Mouse (Mus musculus) naive thymus-derived CD4-positive, alpha-beta T cell, adult 2 months (primary cell): ENCODE data around the gene Gm47791.

Source experiments
- DNase-seq: peaks from one replicate; pipeline ENCODE4 v3.0.0-alpha.2; 2011; ENCODE audit warnings: low read depth

Gene Gm47791

DNA sequence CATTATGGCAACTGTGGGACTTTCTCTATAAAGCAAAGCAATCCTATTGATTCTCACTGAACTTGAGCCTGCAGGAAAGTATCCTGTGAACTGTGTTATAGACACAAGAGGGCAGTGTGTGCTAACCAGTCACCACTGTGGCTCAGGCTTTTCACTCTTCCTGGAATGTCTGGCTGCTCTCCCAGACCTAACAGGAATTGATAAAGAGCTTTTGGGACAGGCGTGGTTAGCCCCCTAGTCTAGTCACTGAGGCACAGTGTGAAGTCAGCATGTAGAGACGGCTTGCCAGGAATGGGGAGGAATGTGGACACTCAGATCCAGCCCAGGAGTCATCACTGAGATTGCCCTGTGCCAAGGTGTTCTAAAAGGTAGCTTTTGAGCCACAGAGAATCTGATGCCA, 16.4 kb upstream of the Gm47791 start:
- DNase-seq: peak; percentile 71

DNA sequence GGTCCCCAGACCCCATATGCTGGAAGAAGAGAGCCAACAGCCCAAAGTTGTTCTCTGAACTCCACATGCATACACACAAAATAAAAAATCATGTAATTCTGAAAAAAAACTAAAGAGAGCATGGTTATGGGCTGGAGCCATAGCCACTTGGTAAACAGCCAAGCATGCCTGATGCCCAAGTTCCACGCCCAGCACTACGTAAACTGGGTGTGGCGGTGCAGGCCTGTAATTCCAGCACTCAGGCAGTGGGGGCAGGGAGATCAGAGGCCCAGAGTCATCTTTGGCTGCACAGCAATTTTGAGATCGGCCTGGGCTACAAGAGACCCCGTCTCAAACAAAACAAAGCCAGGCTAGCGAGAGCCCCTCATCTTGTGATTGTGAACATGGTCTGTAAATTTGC, 14.5 kb upstream of the Gm47791 start:
- DNase-seq: no peak

DNA sequence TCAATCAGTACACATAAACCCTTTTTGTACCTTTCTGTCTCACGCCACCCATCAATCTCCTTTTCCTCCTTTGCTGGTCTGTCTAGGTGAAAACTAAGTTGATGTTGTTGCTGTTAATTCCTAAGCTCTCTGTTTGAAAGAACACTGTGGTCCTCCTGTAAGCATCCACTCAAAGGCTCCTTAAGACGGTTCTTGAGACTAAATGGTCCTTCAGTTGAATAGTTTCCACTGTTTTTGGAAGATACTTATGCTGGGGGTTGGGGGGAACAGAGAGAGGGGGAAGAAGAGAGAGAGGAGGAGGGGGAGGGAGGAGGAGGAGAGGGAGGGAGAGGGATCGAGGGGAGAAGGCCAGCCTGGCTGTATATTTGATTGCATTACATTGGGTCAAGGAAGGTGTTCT, 12.5 kb upstream of the Gm47791 start:
- no peak for DNase-seq

DNA sequence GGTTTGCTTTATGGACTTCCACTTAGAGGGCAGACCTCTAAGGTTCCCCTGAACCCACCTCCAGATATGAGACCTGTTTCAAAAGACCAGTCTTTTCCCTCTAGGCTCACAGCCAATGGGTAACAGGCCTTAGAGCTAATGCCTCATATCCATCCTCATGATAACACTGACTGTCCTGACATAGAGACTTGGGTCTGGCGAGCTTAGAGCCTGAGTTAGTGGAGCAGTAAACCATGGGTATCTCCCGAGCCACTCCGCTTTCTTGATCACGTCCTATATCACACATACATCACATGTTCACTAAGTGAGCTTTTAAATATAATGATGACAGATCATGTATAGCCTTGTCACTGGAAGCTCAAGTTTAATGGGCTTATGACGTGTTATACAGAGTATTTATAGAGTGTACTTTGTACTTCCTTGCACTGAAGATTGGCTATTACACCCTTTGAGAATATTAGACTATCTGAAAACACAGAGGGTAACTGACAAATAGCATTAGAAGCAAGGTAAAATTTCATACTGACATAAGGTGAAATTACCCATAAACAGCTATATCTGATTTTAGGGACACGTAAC, 8.4 kb upstream of the Gm47791 start:
- DNase-seq: no peak

DNA sequence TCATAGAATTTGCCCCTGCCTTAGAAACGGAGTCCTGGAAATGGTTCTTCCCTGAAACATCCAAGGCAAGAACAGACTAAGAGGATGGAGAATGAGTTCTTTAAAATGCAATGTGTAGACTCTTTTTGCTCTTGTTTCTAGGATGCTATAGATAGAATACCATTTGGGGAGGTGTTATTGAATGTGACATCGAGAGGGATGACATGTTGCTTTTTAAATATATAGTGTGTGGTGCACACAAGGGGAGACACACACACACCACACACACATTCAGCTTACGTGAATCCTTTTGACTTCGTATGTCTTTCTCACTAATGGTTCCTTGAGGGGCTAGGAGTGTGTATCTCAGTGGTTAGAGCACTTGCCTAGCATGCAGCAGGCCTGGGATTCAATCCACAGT, 4.2 kb upstream of the Gm47791 start:
- DNase-seq: no peak

DNA sequence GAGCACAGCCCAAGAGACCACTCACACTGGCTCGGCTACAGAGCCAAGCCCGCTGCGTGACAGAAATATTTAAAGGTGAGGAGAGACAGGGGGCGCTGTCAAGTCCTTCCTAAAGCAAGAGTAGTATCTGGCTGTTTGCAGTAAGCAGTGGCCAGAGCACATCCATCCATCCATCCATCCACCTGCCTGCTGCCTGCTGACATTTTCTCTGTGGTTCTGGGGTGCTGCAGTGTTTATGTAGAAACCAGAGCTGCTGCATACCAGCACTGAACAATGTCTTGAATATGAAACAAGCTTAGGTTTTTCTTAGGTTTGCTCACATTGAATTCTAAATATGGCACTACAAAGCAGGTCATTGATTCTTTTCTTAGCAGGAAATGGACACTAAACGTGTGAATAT, 2.2 kb upstream of the Gm47791 start:
- no peak for DNase-seq

DNA sequence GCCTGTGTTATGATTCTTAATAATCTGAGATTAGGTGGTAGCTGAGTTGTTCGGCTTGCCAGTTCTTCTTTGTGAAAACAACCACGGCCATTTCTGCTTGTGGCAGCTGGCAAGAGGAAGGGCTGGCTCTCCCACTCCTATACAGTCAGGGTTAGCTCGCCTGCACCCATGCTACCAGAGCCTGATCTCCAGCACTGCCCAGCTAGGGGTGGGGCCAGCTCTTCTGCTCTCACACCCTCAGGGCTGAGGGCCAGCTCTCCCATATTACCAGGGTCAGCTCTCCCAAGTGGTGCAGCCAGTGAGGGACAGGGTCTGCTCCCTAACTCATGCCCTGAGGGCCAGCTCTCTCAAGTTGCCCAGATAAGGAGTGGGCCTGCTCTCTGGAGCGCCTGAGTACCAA, 1.4 kb upstream of the Gm47791 start:
- no peak for DNase-seq

DNA sequence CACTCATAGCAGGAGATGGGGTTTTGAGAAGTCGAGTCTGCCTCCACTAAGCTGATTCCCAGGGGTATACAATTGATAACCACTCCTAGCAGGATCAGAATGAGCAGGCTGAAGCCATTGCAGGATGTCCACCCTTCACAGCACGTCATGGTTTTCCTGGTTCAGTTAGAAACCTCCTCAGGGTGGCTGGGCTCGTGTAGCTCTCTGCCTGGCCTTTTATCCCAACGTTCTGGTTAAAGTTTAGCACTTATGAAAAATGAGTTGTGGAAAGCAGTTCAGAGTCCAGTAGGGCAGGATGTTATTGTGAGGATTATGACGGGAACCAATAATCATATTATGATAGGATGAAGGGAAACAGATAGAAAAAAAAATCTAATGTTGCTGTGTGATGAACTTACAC, 2.8 kb downstream of the Gm47791 start, which contains the start of gene Tm4sf20:
Tm4sf20 (minus strand) TSS at position 193 of the 400 bp plus-strand sequence.
- no peak for DNase-seq

DNA sequence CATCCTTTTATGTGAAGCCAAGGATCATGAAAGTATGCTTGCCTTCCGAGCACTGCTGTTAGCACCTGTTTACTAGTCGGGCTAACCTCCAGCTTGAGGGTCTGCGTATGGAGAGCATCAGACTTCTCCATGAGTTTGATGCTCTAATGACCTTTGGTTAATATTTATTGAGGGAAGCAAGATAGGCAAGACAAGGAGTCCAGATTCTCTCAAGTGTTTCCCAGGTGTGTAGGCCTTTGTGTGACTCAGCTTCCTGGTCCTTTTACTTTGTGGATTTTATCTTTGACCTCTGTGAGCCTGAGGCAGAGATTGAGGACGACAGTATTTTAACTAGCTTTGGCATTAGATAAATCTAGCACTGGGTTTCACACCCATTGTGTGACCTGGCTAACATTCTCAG, 4.4 kb downstream of the Gm47791 start:
- no peak for DNase-seq

DNA sequence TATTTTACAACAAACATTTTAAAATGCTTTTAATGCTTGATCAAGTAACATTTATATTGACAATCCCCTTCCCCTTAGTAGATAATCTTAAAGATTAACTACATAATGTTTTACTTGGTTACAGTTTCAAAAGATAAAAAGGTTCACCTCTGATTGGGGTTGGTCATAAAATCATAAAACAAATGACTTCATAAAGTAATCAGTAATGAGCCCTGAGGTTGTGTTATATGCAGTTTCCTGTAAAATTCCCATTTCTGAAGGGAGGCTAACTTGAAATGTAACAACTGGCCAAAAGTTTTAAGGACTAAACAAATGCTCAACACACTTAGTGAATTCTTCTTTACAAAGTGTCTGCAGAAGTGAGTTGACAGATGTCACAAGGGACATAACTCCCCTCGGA, 4.8 kb downstream of the Gm47791 start:
- DNase-seq: no peak

DNA sequence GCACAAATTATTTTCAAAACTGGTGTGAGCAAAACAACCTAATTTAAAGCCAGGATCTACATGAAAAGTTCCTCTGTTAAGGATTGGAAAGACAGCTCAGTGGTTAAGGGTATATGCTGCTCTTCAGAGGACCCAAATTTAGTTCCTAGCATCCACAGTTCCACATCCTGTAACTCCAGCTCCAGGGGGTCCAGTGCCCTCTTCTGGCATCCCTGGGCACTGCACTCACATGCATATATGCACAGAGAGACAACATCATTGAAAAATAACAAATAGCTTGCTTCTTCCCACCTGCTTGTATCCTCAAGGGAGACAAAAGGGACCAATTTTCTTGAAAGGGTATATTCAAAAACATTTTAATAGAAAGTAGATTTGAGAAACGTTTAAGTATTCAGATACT, 8.8 kb downstream of the Gm47791 start:
- DNase-seq: no peak

DNA sequence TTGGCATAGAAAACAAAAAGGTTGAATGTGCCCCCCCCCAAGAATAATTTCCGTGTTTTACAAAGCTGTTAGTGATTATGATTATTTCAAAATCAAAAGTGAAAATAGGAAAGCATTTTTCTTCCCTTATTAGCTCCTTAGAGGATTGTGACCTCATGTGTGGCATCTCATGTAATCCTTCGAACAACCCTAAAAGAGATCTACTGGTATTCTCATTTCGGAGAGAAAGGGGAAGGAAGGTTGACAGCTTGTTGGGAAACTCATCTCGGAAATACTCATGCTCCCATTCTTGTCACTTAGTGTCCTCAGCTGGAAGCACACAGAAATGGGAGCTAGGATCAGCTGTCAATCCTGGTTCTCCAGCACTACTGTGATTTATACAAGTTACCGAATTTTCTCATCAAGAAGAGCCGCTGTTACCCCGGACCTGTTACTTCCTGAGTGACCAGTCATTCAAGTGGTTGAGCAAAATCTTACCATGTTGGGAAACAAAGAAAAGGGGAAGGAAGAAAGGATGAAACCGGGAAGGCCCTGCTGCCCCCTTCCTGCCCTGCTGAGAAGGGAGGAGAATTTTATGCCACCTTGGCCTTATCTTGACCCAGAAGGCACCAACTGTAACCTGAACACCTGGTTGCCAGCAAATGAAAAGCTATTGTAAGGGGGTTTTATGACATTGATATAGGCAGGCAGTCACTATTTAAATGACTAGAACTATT, 9.4 kb downstream of the Gm47791 start:
- DNase-seq: no peak

DNA sequence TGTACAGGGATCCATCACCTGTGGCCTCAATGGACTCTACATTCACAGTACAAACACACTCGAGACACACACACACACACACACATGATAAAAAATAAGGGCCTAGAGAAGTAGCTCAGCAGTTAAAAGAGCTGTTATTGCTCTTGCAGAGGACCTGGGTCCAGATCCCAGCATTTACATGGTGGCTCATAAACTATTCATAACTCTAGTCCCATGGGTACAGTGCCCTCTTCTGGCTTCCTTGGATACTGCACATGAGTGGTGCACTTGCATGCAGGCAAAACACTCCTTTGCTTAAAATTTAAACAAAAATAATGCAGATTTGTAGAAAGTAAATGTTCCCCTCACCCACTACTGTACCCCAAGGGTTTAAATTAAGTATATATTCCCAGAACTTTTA, 11.5 kb downstream of the Gm47791 start:
- peak; percentile 29 for DNase-seq

DNA sequence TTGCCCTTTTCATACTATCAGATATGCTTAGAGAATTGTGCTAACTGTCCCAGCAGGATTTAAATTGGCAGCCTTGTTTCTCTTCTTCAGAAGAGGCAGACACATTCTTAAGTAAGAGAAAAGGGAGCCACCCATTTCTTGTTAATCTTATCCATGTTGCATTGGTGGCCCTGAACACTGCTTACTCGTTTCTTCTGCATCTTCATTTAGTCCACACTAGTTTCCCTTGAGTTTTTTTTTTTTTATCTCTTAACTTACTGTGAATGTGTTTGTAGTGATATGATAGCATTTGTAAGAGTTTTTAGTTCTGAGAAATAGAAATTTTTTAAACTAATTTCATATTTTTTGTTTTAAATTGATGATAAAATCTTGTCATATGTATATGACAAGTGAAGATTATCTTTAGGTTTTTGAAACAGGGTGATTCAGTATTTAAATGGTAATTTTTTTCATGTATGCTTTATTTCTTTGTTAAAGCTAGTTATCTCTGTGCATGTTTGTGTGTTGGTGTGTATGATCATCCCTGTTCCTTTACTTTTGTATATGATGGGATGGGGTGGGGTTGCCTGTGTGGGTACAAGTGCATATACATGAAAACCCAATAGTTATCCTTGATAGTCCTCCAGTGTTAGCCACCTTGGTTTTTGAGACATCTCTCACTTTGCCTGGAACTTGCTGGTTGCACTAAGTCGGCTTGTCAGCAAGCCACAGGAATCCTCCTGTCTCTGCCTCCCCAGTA, 23.2 kb downstream of the Gm47791 start:
- no peak for DNase-seq

DNA sequence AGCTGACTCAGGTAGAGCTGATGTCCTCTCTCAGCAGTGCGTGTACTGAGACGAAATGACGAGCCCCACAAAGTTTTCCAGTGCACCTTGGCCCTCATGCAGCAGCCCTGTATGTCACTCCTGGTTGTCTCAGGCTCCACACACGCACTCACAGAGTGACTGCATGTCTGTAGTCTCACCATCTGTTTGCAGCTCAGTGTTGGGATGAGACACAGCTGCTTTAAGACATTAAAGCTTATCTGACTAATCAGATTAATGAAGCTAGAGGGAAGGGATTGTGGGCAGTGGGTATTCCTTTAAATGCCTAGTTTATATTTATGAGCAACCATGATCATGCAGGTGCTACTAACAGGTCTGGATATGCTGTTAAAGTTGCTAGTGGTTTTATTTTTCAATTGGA, 24.6 kb downstream of the Gm47791 start:
- DNase-seq: no peak

DNA sequence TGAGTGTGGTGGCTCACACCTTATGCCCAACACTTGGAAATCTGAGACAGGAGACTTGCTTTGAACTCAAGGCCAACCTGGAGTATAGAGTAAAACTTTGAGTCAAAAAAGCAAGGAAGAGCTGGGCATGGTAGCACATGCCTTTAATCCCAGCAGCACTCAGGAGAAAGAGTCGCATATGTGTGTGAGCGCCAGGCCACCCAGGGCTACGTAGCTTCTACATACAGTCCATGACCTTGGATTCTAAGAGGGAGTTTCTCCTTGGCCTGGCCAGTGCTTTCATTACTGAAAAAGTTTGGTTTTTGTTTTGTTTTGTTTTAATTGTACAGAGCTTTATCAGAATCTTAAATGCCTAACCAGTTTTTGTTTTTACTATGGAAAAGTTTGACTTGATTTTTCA, 27.1 kb downstream of the Gm47791 start:
- DNase-seq: no peak

DNA sequence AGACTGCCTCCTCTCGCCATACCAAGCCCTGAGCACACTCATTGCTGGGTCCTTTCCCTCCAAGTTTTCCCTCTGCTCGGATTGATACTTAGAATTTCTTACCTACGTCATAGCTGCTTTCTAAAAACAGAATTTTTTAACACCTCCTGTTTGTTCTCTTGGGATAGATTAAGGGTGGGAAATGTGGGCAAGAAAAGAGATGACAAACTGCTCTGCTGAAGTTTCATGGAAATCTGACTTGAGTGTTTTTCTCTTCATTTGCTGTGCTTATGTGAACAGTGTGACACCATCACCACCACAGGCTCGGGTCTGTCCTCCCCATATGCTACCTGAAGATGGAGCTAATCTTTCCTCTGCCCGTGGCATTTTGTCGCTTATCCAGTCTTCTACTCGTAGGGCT, 29.5 kb downstream of the Gm47791 start:
- DNase-seq: no peak

DNA sequence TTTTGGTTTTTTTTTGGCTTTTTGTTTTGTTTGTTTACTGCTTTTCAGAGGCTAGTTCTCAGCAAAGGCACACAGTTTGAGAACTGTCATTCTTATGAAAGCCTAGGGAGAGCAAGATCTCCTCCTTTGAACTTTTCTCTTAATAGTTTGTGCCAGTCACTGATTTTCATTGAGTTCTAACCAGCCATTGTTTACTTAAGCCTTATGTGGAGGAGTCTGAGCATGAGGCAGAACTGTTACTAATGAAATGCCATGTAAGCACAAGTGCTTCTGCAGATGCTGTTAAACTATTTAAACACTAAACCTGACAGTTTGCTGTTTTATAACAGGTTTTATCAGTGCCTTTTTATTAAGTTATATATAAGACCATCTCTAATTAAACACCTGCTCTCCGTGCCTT, 33.0 kb downstream of the Gm47791 start:
- no peak for DNase-seq

DNA sequence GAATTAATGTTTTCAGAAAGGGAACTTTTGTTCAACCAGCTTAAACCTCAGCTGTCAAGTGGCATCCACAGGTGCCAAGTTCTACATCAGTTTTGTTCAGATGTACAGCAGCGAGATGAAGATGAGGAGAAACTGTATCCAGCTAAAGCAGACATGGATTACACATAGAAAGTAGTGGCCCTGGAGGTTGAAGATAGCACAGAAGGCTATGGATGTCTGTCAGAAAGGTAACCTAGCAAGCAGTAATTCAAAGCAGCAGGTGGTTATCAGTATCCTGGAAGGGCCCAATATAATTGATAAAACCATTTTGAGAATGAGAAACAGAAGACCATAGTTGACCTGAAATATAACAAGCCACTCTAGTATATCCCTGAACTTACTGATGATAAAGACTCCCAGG, 37.7 kb downstream of the Gm47791 start:
- no peak for DNase-seq

DNA sequence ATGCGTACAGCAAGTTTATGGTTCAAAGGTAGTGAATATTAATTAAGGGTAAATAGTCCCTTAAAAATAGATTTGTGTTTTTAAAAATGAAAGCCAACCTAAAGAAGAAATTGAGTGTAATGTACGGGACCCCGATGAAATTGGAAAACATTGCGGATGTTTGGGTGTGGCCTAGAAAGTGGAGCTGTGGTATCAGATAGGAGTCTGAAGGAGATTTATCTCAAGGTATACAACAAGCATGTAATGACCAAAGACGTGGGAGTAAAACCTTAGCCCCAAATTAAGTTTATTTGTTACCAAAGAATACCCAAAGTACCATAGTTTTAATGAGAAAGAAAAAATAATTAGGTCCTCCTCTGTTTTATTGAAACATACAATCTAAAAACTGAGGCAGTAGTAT, 44.6 kb downstream of the Gm47791 start:
- DNase-seq: no peak

DNA sequence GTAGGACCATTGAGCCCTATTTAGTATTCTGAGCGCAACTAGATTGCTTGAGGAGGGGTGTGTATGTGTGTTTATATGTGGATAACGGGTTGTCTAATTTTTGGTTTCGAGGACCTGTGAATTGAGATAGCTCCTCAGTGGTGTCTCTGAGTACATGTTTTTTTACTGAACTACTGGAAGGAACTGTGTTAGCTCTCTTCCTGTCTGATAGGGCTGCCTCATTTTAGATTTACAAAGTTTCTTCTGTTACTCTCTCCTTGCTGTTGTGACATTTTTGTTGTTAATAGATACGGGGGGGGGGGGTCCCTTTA, 45.2 kb downstream of the Gm47791 start:
- DNase-seq: peak; percentile 9

DNA sequence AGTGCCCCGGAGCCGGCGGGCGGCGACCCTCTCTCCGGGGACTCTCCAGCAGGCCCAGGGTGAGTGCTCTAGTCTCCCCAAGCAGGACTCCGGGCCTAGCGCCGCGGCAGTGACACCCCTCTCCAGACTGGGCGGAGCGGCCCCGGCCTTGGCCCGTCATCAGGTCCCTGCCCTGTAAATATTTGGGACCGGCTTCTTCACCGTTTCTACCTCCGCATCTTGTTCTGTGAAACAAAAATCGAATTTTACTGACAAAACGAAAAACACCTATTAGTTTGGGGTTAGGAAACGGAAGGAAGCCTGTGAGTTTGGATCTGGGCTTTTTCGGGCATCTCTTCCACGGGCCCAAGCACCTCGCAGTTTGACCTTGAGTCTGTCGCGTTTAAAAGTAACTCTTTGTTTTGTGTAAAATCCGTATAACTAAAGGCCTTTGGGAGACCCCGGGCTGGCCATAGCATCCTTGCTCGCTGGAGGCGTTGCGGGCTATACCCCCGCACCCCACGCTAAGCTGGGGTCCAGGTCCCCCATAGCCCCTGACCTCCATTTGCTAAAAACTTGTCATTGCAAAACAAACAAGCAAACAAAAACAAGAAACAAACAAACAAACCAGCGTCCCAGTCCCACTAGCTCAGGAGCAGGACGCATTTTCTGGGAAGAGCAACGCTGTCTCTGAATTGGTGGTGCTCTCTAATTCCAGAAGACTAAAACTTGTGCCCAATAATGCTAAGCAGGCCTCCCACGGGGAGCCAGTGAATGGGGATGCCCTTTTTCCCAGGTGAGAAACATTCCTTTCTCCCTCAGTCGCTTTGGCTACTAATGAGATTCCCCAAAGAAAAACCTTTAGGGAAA, 45.8 kb downstream of the Gm47791 start:
- no peak for DNase-seq
